Mouse (Mus musculus): ENCODE data around the gene Plk3.
A peak's percentile ranks its signal among the peaks of the same experiment; 100 is the strongest.
"Not testable (repeated sequence)": the region's sequence is repeated elsewhere in the genome, so short reads cannot be mapped to it uniquely, and the experiment has no call there.

Plk3 gene

DNA sequence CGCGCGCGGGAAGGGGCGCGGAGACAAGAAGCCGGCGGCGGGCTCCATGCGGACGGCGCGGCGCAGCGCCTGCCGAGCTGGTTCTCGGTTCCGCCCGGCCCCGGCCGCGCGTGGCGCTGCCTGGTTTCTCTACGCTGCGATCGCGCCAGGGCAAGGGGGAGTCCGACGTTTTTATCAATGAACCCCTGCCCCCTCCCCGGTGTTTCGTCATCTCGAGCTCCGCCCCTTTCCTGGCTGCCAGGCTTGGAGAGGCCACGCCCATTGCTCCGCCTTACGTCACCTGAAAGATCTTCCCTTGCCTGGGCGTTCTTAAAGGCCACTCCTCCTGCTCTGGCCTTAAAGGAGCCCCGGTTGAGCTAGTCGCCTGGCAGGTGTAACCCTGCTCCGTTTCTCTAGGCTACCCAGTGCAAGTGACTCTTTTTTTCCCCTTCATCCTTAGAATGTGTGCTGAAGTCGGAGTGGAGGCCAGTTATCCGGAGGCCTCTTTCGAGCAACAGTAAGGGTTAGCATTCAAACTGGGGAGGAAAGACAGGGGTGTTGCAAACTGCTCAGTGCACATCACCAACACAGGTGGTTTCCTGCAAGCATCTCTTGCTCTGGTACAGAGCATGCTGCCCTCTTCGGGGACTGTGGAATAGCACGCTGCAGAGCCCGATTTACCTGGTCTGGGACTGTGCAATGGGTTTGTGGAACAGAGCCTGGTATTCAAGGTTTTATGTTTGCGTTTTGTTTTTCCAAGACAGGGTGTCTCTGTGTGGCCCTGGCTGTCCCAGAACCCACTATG lies at the start of gene Plk3:
Plk3 (minus strand) TSS at position 147 of the 784 bp plus-strand sequence.
- peak; percentile 98 for DNase-seq (ENCODE audit: low spot score in 2 of 2)

DNA sequence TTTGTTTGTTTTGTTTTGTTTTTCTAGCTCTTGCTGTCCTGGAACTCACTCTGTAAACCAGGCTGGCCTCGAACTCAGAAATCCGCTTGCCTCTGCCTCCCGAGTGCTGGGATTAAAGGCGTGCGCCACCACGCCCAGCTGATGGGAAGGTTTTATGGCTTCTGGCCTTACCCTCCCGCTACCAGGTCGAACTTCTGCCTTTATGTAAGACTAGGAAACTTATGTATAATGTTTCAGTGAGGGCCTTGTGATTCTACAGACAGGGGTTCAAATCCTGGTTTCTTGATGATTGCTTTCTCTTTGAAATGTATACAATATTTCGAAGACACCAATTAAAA lies 49.0 kb upstream of the Plk3 start:
- DNase-seq (ENCODE audit: low spot score in 2 of 2) = not testable (repeated sequence)

DNA sequence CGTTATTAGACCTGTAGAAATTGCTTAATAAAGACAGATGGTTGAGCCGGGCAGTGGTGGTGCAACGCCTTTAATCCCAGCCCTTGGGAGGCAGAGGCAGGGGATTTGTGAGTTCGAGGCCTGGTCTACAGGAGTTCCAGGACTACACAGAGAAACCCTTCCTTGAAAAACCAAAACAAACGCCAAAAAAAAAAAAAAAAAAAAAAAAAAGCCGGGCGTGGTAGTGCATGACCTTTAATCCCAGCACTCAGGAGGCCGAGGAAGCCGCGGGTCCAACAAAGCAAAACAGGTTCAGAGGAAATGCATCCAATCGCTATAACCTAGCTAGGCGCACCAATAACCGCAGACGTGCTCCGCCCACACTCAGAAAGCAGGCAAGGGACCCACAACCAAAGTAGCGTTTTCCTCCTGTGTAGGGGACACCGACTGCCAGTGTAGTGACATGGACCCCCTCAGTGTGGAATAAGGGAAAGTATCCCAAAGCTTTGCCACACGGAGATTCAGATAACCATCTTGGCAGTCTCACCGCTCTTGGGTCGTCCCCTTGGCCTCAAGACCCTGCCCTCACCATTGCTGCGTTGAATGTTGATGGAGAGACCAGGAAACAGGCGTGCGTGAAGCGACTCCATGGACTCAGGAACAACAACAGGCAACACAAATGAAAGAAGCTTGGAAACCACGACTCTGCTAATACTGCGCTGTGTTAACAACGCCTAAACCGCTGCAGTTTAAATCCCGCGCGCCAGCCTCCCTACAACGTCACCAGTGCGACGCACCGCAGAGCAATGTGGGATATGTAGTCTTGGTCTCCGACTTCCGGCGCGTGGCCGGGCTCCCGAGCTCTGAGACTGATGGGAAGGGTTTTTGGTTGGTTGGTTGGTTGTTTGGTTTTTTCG lies 48.3 kb upstream of the Plk3 start, which contains the start of gene Kif2c:
Kif2c (minus strand) TSS at position 777 of the 896 bp plus-strand sequence.
- DNase-seq (ENCODE audit: low spot score in 2 of 2) = peak; percentile 96

DNA sequence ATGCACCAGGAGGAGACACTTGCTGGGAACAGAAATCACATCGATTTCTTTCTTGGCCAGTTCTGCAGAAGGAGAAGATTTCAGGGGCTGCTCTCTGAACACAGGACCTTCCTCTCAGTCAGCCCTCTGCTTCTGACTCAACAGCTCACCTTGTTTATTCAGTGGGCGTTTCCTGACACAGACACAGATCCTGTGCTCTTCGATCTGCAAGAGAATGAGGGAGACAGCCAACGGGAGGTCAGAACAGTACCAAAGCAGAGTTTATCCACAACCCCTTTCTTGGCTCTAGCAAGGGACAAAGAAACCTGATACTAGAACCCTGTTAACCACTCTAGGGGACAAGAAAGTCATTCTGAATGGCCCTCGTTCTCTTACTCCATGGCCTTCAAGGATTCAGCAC lies 36.2 kb upstream of the Plk3 start:
- DNase-seq (ENCODE audit: low spot score in 2 of 2) = no peak

DNA sequence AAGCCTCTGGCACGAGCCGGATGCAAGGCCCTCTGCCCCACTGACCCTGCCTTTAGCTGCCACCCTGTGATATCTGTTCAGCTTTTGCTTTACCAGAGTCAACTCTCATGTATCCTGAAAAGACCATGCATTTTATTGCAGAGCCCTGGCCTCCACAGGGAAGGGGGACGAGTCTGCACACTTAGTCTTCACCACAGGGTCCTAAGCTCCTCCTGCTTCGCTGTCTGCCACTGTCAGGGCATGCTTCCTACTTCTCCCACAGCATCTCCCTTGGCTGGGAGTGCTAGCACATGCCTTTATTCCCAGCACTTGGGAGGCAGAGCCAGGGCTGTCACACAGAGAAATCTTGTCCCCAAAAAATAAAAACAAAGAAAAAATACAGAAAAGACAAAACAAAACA lies 27.4 kb upstream of the Plk3 start:
- no peak for DNase-seq (ENCODE audit: low spot score in 2 of 2)

DNA sequence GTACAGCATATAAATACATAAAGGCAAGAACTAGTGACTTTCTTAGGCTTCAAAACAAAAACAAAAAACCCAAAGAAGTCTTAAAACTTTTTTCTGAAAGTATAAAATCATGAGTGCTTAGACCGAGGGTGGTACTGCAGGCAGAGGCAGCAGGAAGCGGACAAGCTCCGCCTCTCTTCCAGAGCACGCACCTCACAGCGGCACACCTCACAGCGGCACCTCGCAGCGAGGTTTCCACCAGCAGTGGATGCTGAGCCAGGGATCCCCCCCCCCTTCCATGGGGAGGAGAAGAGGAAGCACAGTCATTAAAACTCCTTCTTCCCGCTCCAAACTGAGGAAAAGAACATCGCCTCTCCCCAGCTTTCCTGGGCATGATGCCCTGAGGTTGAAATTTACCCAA lies 25.9 kb upstream of the Plk3 start:
- no peak for DNase-seq (ENCODE audit: low spot score in 2 of 2)

DNA sequence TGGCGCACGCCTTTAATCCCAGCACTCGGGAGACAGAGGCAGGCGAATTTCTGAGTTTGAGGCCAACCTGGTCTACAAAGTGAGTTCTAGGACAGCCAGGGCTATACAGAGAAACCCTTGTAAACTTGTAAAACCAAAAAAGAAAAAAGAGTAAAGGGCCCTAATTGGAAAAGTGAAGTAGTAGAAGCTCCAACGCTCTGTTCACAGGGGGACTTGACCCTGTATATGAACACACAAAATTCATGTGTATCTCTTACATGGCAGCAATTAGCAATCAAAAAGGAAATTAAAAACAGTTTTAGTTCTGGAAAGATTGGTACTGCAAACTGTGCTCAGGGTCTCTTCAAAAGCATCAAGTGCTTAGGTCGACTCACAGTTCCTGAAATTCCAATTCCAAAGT lies 22.6 kb upstream of the Plk3 start:
- DNase-seq (ENCODE audit: low spot score in 2 of 2) = no peak

DNA sequence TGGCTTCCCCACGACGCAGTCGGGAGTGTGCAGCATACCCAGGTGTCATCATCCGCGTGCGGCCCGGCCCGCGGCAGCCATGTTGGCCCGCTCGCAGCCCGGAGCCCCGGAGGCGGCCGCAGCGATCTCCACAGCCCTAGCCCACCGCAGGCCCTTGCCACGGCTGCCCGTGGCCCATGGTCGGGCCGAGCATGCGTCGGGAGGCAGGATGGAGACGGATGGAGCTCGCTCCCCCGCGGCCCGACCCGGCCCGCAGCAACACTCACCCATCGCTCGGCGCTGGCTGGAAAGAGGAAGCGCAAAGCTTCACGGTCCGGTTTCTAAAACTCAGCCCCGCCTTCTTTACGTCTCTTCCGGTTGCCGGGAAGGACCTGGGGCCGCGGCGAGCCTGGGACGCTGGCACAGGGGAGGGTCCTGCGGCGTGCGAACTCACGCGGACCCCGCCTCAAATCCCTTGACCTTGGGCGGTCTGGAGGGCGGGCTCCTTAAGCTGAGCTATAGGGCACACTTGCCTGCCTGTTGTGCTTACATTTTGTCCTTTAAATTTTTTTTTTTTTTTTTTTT lies 22.1 kb upstream of the Plk3 start, which contains the start of gene Rps8:
Rps8 (minus strand) TSS at position 452 of the 564 bp plus-strand sequence.
- peak; percentile 92 for DNase-seq (ENCODE audit: low spot score in 2 of 2)

DNA sequence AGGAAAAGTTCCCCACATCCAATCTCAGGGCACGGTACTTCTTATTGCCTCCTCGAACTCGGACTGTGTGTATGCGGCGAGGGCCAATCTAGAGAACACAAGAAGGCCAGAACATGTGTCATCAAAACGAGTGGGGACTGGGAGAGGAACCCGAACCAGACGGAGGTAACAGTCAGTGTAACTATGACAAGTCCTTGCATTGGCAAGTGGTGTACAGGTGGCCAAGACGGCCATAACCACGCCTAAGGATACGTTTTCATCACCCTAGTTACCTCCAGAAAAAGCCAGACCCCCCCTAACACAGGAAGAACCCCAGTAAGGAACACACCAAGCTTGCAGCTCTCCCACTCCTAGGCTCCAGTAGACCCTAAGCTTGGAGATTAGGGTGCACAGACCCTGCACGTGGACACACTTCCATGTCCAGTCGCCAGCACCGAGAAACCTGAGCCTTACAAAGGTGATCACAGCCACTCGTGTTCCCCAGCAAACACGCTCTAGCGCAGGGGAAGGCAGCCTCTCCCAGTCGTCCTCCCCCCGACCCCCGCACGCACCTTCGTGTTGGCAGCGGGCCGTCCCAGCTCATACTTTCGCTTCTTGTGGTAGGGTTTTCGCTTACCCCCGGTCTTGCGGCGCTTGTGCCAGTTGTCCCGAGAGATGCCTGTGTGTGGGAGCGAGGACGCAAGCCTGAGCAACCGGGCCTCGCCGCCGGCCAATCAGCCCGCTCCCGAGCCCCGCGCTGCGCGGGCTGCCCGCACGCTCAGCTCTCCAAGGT lies 21.4 kb upstream of the Plk3 start:
- peak in 1 of 2 experiments; percentile 33 for DNase-seq (ENCODE audit: low spot score in 2 of 2)

DNA sequence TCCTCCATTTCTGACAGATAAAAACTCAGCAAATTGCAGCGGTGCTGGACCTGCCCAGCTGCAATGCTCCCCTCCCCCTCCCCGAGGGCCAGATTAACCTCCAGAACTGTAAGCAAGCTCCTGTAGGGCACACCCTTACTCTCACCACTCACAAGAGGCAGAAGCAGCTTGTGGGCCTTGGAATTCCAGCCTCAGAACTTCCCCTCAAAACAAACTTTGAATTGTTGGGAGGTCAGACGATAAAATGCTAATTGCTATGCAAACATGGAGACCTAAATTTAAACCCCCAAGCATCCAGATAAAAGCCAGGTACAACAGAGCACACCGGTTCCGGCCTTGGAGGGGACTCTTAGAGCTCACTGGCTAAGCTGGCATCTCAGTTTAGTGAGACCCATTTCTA lies 19.0 kb upstream of the Plk3 start:
- DNase-seq (ENCODE audit: low spot score in 2 of 2) = peak in 1 of 2 experiments; percentile 24

DNA sequence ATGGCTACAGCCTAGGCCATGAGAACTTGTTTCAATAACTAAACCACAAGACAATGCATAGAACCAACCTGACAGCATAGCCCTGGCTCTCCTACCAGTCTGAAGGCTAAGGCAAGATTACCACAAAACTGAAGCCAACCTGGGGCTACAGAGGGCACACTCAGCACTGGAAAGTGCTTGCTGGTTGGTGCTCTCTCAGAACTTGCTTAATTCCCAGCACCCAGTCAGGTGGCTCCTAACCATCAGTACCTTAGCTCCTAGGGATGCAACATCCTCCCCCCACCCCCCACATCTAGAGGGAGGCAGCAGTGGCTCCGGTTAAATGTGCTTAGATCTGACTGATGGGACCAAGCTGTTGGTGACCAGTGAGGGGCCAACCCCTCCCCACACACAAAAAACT lies 17.7 kb upstream of the Plk3 start:
- no peak for DNase-seq (ENCODE audit: low spot score in 2 of 2)

DNA sequence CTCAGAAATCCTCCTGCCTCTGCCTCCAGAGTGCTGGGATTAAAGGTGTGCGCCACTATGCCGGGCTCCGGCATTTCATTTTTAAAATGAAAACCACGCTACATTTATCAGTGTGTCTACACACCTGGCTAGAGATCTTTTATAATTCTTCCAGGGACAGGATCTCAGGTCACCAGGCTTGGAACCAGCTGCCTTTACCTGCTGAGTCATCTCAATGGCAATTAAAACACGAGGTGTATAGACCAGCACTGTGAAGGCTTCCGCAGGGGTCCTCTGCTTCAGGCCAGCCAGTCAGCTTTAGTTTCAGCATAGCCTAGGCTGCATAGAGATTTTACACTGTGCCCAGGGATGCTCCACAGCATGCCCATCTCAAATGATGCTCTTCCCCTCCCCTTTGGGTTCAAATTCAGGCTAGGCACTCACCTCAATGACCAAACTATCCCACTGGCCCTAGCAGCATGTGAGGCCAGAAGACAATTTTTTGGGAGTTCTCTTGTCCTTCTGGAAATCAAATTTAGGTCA lies 16.5 kb upstream of the Plk3 start:
- no peak for DNase-seq (ENCODE audit: low spot score in 2 of 2)

DNA sequence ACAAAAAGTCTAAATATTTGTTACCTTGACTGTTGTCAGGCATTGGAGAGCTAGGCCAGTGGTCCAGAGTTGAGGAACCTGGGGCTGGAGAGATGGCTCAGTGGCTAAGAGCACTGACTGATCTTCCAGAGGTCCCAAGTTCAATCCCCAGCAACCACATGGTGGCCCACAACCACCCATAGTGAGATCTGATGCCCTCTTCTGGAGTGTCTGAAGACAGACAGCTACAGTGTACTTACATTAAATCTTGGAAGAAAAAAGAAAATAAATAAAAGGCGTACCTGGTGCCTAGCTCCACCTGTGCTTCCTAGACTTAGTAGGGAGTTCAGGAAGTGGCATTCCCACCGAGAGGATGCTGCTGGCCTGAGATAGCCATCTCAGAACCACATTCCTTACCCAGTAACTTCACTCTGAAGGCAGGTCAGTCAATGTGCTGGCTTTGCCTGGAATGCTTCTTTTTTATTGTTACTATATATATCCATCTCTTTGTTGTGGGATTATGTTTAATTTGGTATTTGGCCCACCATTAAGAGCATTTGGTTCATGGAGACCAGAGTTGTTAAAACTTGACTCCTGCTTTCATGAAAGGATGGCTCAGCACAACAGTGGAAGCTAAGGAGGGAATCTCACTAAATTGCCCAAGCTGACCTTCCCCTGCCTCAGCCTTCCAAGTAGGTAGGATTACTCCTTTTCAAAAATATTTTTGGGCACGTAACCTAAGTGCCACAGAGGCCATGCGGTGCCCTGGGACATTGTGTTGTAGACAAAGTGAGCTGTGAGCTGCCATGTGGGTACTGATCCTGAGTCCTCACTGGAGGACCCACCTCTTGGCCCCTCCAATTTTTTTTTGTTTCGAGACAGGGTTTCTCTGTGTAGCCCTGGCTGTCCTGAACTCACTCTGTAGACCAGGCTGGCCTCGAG lies 15.8 kb upstream of the Plk3 start:
- DNase-seq (ENCODE audit: low spot score in 2 of 2) = peak in 1 of 2 experiments; percentile 23

DNA sequence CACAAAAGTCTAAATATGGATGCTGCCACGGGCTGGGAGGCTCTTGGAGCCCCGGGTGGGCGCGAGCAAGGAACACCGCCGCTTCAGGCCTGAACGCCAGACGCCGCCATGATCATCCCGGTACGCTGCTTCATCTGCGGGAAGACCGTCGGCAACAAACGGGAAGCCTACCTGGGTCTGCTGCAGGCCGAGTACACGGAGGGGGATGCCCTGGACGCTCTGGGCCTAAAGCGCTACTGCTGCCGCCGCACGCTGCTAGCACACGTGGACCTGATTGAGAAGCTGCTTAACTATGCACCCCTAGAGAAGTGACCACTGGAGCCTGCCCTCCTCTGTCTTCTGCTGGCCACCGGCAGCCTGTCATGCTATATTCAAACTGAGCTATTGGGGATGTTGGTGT lies 15.1 kb upstream of the Plk3 start:
- DNase-seq (ENCODE audit: low spot score in 2 of 2) = peak in 1 of 2 experiments; percentile 30

DNA sequence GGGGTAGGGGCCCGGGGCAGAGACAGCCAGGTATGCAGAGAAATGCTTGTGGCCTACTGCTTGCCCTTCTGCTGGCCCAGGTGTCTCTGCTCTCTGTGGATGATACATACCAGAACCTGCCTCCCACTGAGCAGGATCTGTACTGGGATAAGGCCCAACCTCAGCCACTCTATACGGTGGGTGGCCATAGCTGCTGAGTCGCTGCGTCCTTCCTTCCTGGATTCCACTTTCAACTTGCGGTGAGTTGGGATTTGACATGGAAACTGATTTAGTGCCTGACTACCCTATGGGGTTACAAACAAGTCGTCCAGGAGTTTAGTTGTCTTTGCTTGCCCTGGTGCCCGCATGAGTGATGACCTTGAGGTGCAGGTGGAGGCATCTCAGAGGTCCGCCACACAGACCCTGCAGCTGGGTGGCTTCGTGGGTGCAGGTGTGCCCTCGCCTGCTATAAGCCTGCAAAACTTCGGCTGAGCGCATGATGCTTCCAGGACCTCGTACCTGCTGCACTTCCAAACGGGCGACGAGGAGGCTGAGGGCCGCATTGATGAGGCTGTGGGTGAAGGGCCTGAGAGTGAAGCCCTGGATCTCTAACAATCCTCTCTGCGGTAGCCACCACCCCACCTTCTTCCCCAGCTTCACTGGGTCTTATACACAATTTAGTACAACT lies 14.4 kb upstream of the Plk3 start:
- peak in 1 of 2 experiments; percentile 35 for DNase-seq (ENCODE audit: low spot score in 2 of 2)

DNA sequence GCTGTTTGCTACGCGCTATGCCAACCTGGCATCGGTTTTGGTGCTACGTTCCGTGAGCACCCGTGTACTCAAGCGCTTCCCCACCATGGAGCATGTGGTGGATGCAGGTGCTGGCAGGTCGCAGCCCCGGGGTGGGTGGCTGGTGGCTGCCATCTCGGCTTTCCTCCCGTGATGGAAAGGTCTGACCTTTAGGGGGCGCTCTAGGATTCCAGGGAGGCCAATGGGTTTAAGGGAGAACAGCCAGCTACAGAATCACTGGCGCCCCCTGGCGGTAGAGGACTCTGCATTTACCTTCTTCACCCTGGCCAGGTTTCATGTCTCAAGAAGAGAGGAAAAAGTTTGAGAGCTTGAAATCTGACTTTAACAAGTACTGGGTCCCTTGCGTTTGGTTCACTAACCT lies 12.4 kb upstream of the Plk3 start:
- peak; percentile 58 to 79 for DNase-seq (ENCODE audit: low spot score in 2 of 2)

DNA sequence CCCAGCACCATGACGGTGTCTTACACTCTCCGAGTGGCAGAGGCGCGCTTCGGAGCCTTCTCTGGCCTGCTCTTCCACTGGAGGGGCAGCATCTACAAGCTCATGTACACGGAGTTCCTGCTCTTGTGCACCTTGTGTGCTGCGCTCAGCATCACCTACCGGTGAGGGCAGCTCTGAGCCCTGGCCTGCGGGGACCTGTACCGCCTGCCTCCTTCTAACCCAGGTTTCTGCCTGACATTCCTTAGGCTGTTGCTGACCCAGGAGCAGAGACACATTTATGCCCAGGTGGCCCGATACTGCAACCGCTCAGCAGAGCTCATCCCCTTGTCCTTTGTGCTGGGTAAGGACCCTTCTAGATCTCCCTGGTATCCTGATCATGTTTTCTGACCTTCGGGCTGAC lies 11.5 kb upstream of the Plk3 start:
- peak in 1 of 2 experiments; percentile 21 for DNase-seq (ENCODE audit: low spot score in 2 of 2)

DNA sequence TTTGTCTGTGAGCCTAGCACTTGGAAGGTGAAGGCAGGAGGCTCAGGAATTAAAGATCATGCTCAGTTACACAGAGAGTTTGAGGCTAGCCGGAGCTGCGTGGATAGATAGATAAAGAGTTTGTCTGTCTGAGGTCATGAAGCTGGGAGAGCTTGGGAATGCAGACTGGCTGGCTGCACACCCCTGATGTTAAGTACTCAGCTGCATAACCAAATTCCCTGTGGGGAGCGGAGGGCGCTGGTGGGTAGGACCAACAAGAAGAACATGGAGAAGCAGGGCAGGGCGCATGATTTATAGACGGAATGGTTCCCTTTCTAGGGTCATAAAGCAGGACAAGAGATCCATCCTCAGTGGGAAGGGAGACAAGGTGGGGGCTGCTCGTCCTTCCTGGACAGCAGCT lies 9.3 kb upstream of the Plk3 start:
- DNase-seq (ENCODE audit: low spot score in 2 of 2) = no peak

DNA sequence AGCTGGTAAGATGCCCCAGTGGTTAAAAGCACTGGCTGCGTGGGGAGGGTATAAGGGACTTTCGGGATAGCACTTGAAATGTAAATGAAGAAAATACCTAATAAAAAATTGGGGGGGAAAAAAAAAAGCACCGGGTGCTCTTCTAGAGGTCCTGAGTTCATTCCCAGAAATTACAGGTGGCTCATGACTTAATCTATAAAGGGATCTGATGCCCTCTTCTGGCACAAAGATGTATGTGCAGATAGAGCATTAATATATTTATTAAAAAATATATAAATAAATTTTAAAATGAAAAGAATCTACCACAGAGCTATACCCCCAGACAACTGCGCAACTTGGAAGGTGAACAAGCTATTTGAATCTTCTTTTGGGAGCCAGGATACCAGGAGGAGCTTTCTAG lies 6.8 kb upstream of the Plk3 start:
- DNase-seq (ENCODE audit: low spot score in 2 of 2) = no peak

DNA sequence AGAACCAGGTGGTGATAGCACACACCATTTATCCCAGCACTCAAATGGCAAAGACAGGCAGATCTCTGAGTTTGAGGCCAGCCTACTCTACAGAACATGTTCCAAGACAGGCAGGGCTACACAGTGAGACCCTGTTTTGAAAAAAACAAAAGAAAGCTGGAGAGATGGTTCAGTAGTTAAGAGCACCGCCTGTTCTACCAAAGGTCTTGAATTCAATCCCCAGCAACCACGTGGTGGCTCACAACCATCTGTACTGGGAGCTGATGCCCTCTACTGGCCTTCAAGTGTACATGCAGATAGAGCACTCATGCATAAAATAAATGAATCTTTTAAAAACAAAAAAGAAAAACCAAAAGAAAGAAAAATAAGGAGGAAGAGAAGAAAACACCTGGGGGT lies 5.5 kb upstream of the Plk3 start:
- no peak for DNase-seq (ENCODE audit: low spot score in 2 of 2)

Measured in right cerebral cortex, postnatal 10 days (tissue).